Mouse (Mus musculus): ENCODE measurements at regions not wholly inside any gene's neighbourhood (a gene's known extent, or its start where the extent isn't known, plus 50 kb on each side); places are given as distances from the start of the nearest gene placed in this dataset.

GRCm38 (mm10) chr10:8027023-8027422 is 71.0 kb upstream of the Tab2 start:
- no peak for TF ChIP-seq CTCF (conservative IDR thresholded peaks at IDR 0.05; ENCODE audit: low read length)
- TF ChIP-seq NANOG (IDR thresholded peaks at IDR 0.05; ENCODE audit: borderline replicate concordance, low read length): no peak
- TF ChIP-seq POU5F1 (IDR thresholded peaks at IDR 0.05; ENCODE audit: borderline replicate concordance, low read length): no peak

Measured in E14TG2a.4 (cell line).